Mouse (Mus musculus) heart, embryonic 13.5 days (tissue): ENCODE measurements around the gene Gpr83. TPM values are rescaled to one million over a fixed set of nuclear protein-coding genes. Genes with fewer than 3 reads are reported as not detected.
A peak's percentile ranks its signal among the peaks of the same experiment; 100 is the strongest.

Experiments
- ATAC-seq: fragments of 200-750 bp; cut with Nextera tagmentation; 2 replicates; pipeline ENCODE4 v1.8.0; 2017; ENCODE audit warnings: moderate TSS enrichment; ENCODE audit not compliant: insufficient number of reproducible peaks, low FRiP score, low TSS enrichment; ENCODE audit errors: extremely low read depth
- H3K27ac ChIP-seq: fragments of 300-500 bp; sonication (generic); replicated peaks from 2 replicates; pipeline ENCODE4 v1.5.1; 2015; ENCODE audit warnings: moderate library complexity, mild to moderate bottlenecking, inconsistent platforms
- H3K27me3 ChIP-seq: fragments of 300-500 bp; sonication (generic); replicated peaks from 2 replicates; pipeline ENCODE4 v1.6.1; 2015; ENCODE audit warnings: mild to moderate bottlenecking, inconsistent platforms
- H3K36me3 ChIP-seq: fragments of 300-500 bp; sonication (generic); 2 replicates; pipeline ENCODE4 v1.6.1; 2015; ENCODE audit warnings: mild to moderate bottlenecking, inconsistent platforms
- H3K4me1 ChIP-seq: fragments of 300-500 bp; sonication (generic); 2 replicates; pipeline ENCODE4 v1.6.1; 2015; ENCODE audit warnings: inconsistent platforms
- H3K4me2 ChIP-seq: fragments of 300-500 bp; sonication (generic); 2 replicates; pipeline ENCODE4 v1.6.1; 2015; ENCODE audit warnings: inconsistent platforms, mild to moderate bottlenecking, moderate library complexity
- H3K4me3 ChIP-seq: fragments of 300-500 bp; sonication (generic); 2 replicates; pipeline ENCODE4 v1.5.1; 2015; ENCODE audit warnings: moderate library complexity, mild to moderate bottlenecking, inconsistent platforms
- H3K9ac ChIP-seq: fragments of 300-500 bp; sonication (generic); 2 replicates; pipeline ENCODE4 v1.6.1; 2015; ENCODE audit warnings: inconsistent platforms, mild to moderate bottlenecking, moderate library complexity
- H3K9me3 ChIP-seq: fragments of 300-500 bp; sonication (generic); 2 replicates; pipeline ENCODE4 v1.6.1; 2016; ENCODE audit warnings: inconsistent platforms
- WGBS: fragments of 180-500 bp; shearing (Covaris S2); methylation state at CpG from one replicate; pipeline ENCODE4 v1.1.7; 2015; ENCODE audit warnings: mixed read lengths; 5-methylcytosine and 5-hydroxymethylcytosine counted together
- polyA plus RNA-seq: library from polyadenylated mRNA; unstranded; fragments of >200 nt; fragmentation: Nextera tagmentation; extraction: Ambion mirVana; gene quantifications from 2 replicates; pipeline ENCODE4 v1.2.1, GENCODE M21; 2015

Gene Gpr83
- polyA plus RNA-seq, 1 experiment from 2014 or later = 0.27 TPM

DNA sequence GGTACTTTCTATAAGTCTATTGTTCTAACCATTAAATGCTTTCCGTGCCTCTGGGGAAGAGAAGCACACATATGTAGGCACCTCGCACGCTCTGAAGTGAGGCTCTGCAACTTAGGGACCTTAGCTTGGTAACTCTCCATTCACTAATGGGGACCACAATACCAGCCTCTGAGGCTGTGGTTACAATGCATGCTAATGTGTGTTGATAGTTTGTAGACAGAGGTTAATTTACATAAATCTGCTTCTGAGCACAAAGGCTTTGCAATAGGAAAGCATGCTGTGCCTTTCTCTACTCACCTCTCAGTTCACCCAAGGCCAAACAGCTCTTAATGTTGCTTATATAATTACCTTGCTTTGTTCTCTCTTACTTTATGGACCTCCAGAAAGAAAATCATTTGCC is 30.7 kb downstream of the Gpr83 start:
- 83% methylated on average over 3 of the region's 3 CpGs for WGBS
- H3K4me3 ChIP-seq = no peak overlapping the region
- H3K9me3 ChIP-seq = no peaks in the 10 kb centered on the region
- ATAC-seq = no peak
- H3K27me3 ChIP-seq = peaks cover 4% of the 10 kb centered on the region
- H3K4me2 ChIP-seq = no peak overlapping the region
- no peak overlapping the region for H3K9ac ChIP-seq
- no peak overlapping the region for H3K27ac ChIP-seq
- peaks cover 14% of the 10 kb centered on the region for H3K4me1 ChIP-seq
- H3K36me3 ChIP-seq = no peaks in the 10 kb centered on the region

DNA sequence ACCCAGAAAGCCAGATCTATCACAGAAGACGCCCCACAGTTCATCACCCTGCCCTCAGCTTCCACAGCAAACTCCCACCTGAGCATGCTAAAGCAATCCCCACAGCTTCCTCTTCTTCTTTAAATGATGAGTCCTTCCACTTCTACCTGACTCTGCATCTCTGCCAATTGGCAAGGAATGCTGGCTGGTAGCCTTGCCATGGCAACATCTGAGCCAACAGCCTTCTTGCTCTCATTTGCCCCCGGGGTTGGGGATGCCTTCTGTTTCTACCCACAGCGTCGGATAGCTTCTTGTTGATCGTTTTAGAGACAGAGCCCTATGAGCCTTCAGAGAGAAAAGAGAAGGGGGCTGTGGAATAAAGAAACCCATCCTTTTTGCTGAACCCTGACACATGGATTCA is 31.9 kb downstream of the Gpr83 start:
- no peak overlapping the region for H3K27ac ChIP-seq
- H3K36me3 ChIP-seq = no peaks in the 10 kb centered on the region
- H3K4me3 ChIP-seq = no peak overlapping the region
- H3K9me3 ChIP-seq = no peaks in the 10 kb centered on the region
- H3K4me1 ChIP-seq = peaks cover 21% of the 10 kb centered on the region
- peaks cover 4% of the 10 kb centered on the region for H3K27me3 ChIP-seq
- ATAC-seq = no peak
- no peak overlapping the region for H3K4me2 ChIP-seq
- H3K9ac ChIP-seq = no peak overlapping the region
- 82% methylated on average over 5 of the region's 5 CpGs for WGBS

GRCm38 (mm10) chr9:14893388-14893787 is 33.4 kb downstream of the Gpr83 start:
- Histone ChIP-seq H3K27me3 (peaks cover 4% of the 10 kb centered on the region), H3K9ac (no peak overlapping the region), H3K36me3 (no peaks in the 10 kb centered on the region), H3K4me1 (peaks cover 18% of the 10 kb centered on the region), H3K27ac (no peak overlapping the region), H3K4me3 (no peak overlapping the region), H3K9me3 (no peaks in the 10 kb centered on the region), H3K4me2 (no peak overlapping the region)
- no peak for ATAC-seq
- 74% methylated on average over 9 of the region's 9 CpGs for WGBS

DNA sequence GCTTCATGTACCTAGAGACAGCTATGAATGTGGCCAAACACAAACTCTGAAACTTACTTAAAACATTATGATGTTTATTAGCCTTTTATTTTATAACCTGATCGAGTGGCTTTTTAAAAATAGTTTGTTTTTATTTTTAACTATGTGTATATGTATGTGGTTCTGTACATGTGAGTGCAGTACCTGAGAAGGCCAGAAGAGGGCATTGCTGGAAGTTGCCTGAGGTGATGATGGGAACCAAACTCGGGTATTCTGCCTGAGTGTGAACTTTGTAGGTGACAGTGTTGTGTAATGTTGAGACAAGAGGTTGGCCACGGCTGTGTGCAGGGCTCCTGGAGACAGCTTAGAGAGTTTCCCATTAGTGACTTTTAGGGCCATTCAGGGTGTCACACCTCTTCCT is 34.6 kb downstream of the Gpr83 start:
- no peak overlapping the region for H3K9ac ChIP-seq
- no peak for ATAC-seq
- 76% methylated on average over 3 of the region's 3 CpGs for WGBS
- no peak overlapping the region for H3K4me2 ChIP-seq
- no peaks in the 10 kb centered on the region for H3K36me3 ChIP-seq
- H3K4me1 ChIP-seq = 0 out of 2 replicates have a peak, but pooled peaks cover 12% of the 10 kb centered on the region
- no peaks in the 10 kb centered on the region for H3K9me3 ChIP-seq
- H3K27me3 ChIP-seq = peaks cover 4% of the 10 kb centered on the region
- H3K4me3 ChIP-seq = no peak overlapping the region
- no peak overlapping the region for H3K27ac ChIP-seq

DNA sequence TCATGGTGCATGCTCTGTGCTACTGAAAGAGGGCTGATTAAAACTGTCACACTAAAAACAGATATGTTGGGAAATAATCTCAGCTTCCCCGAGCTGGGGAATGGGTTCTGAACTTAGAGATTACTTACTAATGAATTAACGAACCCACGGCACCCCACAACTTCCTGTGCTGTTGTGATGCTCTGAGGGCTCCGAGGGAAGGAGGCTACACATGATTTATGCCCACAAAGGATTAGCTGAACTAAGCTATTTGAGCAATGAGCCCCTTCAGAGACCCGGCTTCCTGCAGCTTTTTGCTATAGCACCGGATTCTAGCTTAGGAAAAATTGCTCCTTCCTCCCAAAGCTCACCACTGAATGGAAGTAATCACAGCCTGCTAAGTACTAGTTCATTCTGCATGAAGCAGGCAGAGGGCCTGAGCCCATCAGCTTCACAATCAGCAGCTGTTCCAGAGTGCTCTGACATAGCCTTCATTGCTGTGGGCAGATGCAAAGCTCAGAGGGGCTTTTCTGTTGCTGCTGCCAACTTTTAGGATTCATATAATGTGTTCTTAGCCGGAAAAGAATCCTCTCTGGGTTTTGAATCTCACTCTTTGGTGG is 35.3 kb downstream of the Gpr83 start:
- H3K9me3 ChIP-seq = no peaks in the 10 kb centered on the region
- no peak overlapping the region for H3K4me3 ChIP-seq
- 0 out of 2 replicates have a peak, but pooled peaks cover 12% of the 10 kb centered on the region for H3K4me1 ChIP-seq
- H3K4me2 ChIP-seq = no peak overlapping the region
- no peak overlapping the region for H3K9ac ChIP-seq
- no peak for ATAC-seq
- no peaks in the 10 kb centered on the region for H3K36me3 ChIP-seq
- WGBS = 64% methylated on average over 7 of the region's 7 CpGs
- H3K27me3 ChIP-seq = peaks cover 6% of the 10 kb centered on the region
- no peak overlapping the region for H3K27ac ChIP-seq

DNA sequence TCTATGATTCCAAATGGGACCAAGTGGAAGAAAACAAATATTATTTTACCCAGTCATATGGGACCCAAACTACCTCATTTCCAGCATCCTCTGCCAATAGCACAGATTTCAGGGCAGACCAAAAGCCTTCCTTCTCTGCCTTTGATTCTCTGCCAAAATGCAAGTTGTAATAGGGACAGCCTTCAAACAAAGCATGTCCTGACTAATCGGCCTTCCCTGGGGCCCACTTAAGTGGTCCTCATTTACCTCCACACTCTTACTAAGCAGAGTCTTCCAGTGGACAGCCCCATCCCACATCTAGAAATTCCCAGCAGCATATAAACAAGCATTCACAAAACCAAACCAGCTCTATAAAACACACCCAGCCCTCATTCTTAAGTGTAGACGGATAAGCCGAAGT is 37.1 kb downstream of the Gpr83 start:
- H3K27me3 ChIP-seq = peaks cover 6% of the 10 kb centered on the region; the same call in 1 of the 2 replicates
- H3K4me1 ChIP-seq = 0 out of 2 replicates have a peak, but pooled peaks cover 12% of the 10 kb centered on the region
- no peak overlapping the region for H3K4me2 ChIP-seq
- H3K9me3 ChIP-seq = no peaks in the 10 kb centered on the region
- no peak overlapping the region for H3K4me3 ChIP-seq
- WGBS = 65% methylated on average over 3 of the region's 3 CpGs
- ATAC-seq = no peak
- H3K9ac ChIP-seq = no peak overlapping the region
- H3K36me3 ChIP-seq = no peaks in the 10 kb centered on the region
- H3K27ac ChIP-seq = no peak overlapping the region

DNA sequence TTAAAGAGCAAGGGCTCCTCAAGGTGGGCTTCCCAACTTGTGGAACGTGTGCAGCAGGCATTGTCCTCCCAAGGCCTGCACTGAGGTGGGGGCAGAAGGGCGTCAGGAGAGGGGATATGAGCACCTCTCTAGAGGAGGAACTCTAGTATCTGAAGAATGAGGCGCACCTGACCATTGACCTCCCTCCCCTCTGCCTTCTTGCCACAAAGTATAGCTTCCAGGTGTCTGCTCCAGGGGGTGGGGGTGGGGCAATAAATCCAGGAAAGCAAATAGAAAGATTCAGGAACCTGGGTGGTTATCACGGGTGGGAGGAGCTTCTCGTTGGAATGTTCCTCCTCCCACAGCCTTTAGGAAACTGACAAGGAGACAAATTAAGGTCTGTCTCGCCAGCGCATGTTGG is 41.7 kb downstream of the Gpr83 start:
- Histone ChIP-seq H3K27ac (no peak overlapping the region), H3K4me2 (no peak overlapping the region), H3K4me3 (no peak overlapping the region), H3K4me1 (peaks cover 25% of the 10 kb centered on the region), H3K36me3 (no peaks in the 10 kb centered on the region), H3K27me3 (peaks cover 7% of the 10 kb centered on the region; the same call in 1 of the 2 replicates), H3K9me3 (no peaks in the 10 kb centered on the region), H3K9ac (no peak overlapping the region)
- WGBS = 56% methylated on average over 7 of the region's 7 CpGs
- ATAC-seq = no peak

DNA sequence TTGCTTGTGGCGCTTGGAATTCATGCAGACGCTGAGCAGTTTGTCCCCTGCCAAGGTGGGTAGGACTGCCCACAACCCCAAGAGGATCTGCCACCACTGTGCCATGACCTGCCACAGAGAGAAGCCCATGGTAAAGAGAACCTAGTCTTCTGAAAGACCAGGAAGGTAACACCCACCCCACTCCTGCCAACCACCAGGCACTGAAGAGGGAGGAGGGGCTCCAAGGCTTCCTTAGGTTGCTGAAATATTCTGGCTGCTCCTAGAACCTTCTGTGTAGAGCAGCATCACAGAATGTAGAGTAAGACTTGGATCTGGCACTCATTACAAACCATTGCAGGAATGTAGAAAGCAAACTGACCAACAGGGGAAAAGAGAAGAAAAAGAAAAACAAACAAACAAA is 42.4 kb downstream of the Gpr83 start:
- Histone ChIP-seq H3K4me2 (no peak overlapping the region), H3K4me1 (peaks cover 23% of the 10 kb centered on the region)
- 79% methylated on average over 2 of the region's 2 CpGs for WGBS

DNA sequence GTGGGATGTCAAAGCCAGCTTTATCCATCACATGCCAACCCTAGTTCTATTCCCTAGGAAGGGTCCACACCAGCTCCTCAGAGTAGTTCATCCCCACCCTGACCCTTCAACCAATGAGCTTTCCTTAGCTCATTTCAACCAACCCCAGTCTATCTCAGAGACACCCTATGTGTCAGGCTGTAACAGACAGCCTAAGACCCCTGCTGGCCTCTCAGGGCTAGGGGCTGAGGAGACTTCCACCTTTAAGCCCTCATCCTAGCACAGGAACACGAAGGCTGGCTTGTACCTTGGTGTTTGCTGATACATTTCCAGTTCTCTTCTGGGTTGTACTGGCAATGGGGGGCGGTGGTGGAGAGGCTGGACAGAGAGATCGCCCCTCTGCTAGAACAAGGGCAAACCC is 43.0 kb downstream of the Gpr83 start:
- Histone ChIP-seq H3K4me1 (peaks cover 29% of the 10 kb centered on the region), H3K4me3 (no peak overlapping the region), H3K9me3 (no peaks in the 10 kb centered on the region), H3K27ac (no peak overlapping the region), H3K9ac (no peak overlapping the region), H3K36me3 (no peaks in the 10 kb centered on the region), H3K27me3 (peaks cover 7% of the 10 kb centered on the region; the same call in 1 of the 2 replicates), H3K4me2 (no peak overlapping the region)
- no peak for ATAC-seq
- 86% methylated on average over 3 of the region's 3 CpGs for WGBS

More for the DNA sequence above, 42.4 kb downstream of the Gpr83 start:
- Histone ChIP-seq H3K9ac (no peak overlapping the region), H3K36me3 (no peaks in the 10 kb centered on the region), H3K4me3 (no peak overlapping the region), H3K27ac (no peak overlapping the region), H3K27me3 (peaks cover 7% of the 10 kb centered on the region; the same call in 1 of the 2 replicates), H3K9me3 (no peaks in the 10 kb centered on the region)
- ATAC-seq = no peak

- Histone ChIP-seq H3K9me3 (no peaks in the 10 kb centered on the region), H3K27me3 (peaks cover 7% of the 10 kb centered on the region; the same call in 1 of the 2 replicates), H3K4me1 (peaks cover 31% of the 10 kb centered on the region), H3K27ac (peak within 1 kb of the TSS; percentile 48; the same call in 1 of the 2 replicates), H3K4me3 (no peak within 1 kb of the TSS), H3K4me2 (peak within 1 kb of the TSS; percentile 5; the same call in 1 of the 2 replicates), H3K9ac (no peak within 1 kb of the TSS), H3K36me3 (no peaks in the 10 kb centered on the region)
- WGBS = 37% methylated on average over 11 of the region's 11 CpGs
- ATAC-seq = no peak
Measured at GRCm38 (mm10) chr9:14903581-14904378, 43.8 kb downstream of the Gpr83 start, which contains the start of gene Izumo1r. Gene Izumo1r (minus strand): TSS chr9:14903949.

GRCm38 (mm10) chr9:14904741-14905475 is 44.9 kb downstream of the Gpr83 start:
- peak overlapping the region; percentile 48; the same call in 1 of the 2 replicates for H3K27ac ChIP-seq
- whole genome bisulfite sequencing = 22% methylated on average over 9 of the region's 9 CpGs
- no peak for ATAC-seq
- peak overlapping the region; percentile 5; the same call in 1 of the 2 replicates for H3K4me2 ChIP-seq
- H3K4me1 ChIP-seq = peaks cover 31% of the 10 kb centered on the region
- no peaks in the 10 kb centered on the region for H3K36me3 ChIP-seq
- no peaks in the 10 kb centered on the region for H3K9me3 ChIP-seq
- no peak overlapping the region for H3K4me3 ChIP-seq
- H3K9ac ChIP-seq = no peak overlapping the region
- peaks cover 7% of the 10 kb centered on the region; the same call in 1 of the 2 replicates for H3K27me3 ChIP-seq
